Mouse (Mus musculus) CD8-positive naive resting alpha-beta T cell, adult 2 months (primary cell): Measurements from ENCODE around the gene Dstyk.

ENCODE experiments used
- DNase-seq, 2 experiments: peaks; one replicate each; pipeline ENCODE4 v3.0.0; 2022; ENCODE audit warnings: low read depth in 2 of 2, low spot score in 2 of 2

Gene Dstyk

DNA sequence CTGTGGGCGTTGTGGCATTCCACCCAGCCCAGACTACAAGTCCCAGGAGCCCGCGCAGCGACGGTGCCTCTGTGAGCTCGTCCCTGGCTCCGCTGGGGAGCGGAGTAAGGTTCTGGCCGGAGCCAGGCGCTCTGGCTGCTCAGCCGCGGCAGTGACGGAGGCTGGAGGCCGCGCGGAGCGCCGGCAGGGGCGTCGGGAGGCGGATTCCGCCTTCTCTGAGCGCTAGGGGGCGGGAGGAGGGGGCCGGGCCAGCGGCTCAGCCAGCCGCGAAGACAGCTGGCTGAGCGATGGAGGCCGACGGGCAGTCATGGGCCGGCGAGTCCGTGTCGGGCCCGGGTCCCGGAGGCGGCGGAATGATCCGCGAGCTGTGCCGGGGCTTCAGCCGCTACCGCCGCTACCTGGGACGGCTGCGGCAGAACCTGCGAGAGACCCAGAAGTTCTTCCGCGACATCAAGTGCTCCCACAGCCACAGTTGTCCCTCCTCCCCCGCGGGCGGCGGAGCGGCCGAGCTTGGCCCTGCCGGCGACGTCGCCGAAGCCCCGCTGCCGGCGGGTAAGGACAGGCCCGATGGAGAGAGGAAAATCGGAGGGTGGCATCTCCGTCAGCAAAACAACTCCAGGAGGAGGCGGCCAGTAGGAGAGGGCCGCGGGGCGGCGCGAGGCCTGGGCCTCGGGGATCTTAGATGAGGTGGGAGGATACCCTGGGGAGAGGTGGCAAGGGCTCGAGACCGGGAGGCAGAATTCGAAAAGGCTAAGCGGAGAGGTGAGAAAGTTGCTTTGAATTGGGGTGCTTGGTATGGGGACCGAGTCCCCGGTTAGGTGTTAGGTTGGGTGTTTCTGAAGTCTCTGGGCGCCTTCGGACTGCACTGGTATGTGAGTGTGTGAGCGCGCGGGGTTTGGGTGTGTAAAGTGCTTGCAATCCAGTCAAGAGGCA lies at the start of gene Dstyk:
Dstyk (plus strand) TSS at position 237 of the 933 bp plus-strand sequence.
- DNase-seq, result peak; percentile 74 to 78

DNA sequence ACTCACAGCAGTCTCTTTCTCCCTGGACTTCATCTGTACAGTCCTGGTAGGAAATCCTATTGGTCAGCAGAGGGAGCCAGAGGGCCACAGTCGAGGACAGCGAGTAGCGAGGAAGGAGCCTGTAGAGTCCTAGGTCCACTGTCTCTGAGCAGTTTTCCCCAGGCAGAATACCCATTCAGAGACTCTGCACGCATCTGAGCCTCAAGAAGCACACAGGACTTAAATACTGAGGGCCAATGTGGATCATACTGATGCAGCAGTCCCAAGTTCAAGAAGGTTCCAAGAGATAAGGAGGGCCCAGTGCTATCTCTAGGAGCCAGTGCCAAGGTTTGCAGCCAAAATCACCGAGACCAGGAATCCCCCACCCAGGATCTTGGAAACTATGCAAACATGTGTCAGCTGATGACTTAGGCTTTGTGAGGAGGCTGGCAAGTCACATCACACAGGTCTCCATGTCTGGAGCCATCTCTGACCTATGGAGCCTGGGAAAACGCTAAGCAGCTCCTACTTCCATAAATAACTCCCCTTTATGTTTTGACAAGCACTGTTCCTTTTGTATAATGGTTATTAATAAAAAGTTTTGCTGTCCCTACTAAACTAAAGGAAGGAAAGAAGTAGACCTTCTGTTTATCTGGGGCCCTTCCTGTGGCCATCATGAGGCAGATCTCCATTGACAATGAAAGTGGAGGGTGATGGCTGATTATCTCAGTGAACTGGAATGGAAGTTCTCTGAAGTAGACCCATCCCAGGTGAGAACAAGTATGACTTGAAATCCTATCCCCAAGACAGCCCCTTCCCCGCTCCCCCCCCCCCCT lies 49.5 kb upstream of the Dstyk start:
- DNase-seq, result peak; percentile 37 to 44

DNA sequence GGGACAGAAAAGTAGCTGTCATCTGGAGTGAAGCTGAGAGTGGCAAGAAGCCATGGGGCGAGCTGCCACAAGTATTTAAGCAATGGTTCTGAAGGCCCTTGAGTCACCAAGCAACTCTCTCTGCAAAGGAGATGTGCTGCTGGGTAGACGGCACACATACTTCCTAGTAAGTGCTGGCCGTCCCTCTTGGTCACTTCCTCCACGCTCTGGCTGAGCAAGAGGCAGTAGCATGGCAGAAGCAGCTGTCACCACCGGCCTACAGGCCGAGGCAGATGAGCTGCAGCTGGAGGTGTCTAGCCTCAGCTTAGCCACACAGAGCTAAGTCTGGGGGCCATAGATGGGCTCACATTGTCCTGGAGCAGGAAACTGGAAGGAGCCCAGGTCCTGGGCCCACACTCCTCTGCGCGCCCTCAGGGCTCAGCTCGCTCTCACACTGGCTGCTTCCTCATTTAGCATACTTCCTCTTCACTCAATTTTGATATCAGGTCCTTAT lies 46.6 kb upstream of the Dstyk start:
- no peak for DNase-seq

DNA sequence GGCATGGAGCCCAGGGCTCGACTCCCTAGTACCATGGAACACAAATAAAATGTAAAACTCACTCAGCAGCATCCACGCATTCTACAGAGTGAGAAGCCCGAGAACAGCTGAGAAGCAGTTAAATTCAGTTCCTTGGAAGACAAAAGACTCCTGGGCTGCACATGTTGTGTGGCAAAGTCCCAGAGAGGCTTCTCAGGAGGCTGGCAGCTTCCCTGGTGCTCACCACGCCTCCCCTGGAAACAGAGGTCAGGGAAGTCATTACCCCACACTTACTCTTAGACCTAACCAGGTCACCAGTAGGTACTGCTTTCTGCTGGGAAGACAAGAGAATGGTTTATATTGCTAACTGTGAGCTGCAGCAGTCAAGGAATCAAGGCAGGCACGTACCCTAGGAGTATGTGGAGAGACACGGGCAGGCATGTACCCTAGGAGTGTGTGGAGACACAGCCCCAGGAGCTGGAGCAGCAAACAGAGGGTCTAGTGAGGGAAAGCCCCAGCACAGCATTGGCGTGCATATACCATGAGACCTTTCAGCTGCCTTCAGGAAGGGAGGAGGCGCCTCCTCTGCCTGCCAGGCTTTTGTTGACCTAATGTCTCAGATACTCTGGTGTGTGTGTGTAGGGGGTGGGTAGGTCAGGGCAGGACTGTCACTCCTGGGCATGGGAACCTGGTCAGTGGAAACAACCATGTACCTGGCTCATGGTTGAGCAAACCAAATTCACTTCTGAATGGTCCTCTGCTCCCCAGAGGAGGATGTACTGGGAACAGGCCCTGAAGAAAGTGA lies 45.9 kb upstream of the Dstyk start:
- DNase-seq, result no peak

DNA sequence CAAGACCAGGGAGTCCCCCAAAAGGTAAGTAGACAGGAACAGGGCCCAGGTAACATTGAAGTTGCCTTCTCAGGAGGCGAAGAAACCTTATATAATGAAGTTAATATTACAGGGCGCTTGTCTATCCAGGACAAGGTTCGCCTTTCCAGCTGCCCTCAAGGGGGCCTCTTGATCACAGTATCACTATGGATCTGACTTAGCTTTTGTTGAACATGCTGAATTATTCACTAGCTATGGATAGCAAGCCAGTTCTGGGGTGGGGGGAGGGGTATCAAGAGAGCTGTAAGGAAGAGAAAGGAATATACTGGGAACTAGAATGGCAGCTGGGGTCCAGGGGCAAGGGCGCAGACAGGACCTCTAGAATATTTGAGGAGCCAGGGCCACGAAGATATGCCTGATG lies 45.0 kb upstream of the Dstyk start:
- DNase-seq, result no peak

DNA sequence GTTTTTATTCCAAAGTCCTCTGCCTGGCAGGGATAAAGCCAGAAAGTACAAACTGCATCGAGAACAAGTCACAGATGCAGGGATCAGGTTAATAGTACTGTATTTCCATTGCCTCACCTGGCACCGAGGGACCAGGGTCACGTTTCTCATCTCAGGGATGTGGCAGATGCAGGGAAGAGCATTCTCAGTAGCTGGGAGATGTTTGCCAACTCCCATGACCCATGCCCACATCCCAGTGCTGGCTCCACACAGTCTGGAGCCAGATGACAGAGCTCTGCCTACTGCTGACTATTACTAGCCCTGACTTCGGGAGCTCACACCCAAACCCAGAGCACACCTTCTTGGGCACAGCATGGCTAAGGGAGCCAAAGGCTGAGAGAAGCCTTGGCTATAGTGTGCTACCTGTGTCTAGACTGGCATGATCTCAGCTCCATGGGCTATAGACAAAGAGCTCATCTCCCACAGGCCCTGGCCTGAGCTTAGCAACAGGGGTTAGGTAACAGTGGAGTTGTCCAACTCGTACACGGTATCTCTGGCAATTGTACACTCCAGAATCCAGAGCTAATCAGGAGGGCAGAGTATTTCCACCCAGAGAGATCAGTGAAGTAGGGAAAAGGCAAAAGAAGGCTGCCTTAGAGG lies 44.3 kb upstream of the Dstyk start:
- no peak for DNase-seq

DNA sequence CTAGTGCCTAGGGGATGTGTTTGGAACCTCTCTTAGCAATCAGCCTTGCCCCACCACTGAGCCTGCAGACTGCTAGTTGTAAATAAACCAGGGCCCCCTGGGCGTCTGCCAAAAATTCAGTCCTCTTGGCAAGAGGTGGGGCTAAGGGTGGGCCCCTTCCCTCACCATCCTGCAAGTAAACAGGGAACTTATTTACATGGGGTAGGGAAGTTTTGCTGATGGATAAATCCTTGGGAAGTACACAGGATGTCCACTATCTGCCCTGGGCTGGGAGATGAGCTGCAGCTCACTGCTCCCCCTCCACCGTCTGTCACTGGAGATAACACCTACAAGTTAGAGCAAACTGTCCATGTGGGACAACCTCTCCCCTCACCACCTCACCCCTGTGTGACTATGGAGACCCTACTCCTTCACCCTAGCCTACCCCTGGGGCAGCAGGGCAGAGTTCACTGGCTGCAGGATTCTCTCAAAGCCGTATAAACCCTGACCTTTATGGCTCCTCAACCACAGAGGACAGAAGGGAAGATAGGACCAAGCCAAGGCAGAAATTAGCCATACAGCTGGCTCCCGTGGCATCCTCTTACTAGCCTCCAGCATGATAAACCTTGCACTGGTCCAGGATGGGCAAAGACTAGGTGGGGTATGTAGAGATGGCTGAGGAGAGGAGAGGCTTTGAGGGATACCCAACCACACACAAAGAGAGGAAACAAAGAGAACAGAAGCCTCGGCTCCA lies 43.0 kb upstream of the Dstyk start:
- no peak for DNase-seq

DNA sequence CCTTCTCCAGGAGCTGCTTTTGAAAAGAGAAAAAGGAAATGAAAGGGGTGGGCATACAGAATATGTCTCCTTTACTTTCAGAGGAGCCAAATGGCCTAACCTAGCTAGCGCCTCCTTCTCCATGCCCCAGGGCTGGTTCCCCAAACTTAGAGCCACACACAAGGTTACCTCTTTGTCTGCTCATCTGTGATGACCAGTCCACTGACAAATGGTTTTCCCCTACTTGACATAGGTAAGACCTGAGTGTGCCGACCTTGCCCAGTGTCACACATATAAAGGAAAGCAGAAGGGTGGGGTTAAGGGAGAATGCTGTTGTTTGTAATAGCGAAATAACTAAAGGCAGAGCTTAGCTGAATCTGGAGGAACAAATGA lies 42.5 kb upstream of the Dstyk start:
- no peak for DNase-seq

DNA sequence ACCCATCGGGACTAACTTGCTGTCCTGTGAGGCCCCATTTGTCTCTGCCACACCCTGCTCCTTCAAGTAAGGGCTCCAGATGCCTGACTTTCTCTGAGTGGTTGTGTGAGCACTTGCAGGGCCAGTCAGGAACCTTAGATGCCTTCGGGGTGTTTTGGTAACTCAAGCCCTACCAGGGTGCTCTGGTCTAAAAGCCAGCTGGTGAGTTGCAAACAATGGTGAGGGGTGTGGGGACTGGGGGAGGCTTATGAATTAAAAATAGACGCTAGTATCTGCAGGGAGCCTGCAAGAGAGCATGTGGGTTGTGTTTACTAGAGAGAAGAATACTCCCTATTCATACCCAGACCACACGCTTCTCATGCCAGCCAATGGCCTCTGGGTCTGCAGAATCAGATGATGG lies 42.1 kb upstream of the Dstyk start:
- no peak for DNase-seq

DNA sequence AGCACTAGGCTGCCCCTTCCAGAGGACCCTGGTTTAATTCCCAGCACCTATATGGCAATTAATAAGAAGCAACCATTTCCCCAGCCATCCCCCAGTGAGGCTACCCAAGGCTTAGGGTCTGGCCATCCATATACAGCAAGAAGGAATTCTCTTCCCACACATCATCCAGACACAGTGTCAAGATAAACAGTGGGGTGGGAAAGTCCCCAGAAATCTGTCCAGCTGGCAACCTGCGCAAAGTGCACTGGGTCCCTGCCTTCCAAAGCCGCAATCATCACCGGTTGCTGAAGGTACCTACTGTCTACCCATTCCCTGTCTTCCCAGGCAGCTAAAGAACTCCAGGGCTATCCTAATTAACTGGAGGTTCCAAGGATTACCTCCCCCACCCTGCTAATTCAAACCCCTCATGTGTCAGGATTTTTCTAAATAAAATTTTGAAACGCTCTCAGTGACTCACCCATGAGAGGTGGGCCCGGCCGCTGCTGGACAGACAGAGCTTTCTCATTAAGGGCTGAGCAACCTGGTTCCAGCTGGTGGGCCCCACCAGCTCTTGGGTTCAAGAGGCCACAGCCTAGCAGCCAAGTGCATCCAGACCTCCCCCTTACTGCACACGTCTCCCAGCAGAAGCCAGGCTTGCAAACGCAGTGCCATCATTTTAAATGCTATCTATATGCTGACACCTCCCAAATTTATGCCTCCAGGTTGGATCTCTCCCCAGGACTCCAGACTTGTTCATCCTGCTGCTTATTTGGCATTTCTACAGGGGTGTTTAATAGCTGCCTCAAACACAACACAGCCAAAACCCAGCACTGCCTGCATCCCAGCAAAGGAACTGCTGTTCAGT lies 40.9 kb upstream of the Dstyk start:
- no peak for DNase-seq

DNA sequence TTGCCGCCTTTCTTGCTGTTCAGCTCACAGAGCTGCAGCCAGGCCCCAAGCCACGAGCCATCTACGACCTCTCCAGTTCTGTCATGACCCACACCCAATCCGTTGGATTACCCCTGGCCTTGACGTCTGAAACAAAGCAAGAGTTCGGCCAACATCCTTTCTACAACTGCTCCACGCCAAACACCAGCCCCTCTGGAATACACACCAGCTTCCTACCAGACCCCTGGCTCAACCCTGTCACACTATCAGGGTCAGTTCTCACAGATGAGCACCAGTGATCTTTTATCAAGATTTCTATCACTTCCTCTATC lies 40.3 kb upstream of the Dstyk start:
- DNase-seq, result no peak

DNA sequence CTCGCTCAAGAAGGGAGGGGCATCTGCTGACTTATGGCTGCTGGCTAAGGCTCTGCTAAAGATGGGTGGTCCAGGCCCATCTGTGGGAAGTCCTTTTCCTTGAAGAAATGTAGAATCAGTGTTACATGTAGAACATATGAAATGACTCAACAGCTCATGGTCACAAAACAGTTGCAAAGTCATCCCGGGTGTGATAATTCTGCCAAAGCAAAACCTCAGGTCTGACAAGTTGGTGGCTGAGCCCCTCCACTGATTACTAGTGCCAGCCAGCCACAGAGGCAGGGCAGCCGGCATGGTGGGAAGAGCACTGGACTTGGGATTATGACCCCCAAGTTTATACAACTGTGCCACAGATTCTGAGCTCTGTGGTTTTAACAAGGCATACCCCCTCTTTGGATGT lies 39.5 kb upstream of the Dstyk start:
- no peak for DNase-seq

DNA sequence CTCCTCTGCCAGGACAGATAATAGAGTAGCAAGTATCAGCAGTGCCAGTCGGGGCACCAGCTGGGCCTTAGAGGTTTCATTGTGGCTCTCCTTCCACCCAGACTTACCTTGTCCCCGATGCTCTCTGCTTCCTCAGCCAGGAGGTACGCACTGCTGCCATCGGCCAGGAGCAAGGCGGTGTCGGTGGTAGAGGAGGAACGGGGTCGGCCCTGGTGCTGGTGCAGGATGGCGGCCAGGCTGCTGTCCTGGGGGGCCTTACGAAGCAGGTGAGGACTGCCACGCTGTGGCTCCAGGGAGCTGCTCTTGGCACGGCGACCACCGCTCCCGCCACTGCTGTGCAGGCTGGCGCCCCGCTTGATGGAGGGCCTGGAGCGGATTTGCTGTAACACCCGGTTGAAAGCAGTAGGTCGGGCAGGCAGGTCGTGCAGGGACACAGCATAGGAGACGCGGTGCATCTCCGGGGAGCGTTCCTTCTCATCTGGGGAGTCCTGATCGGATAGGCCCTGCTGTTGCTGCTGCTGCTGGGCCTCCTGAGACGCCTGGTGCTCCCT lies 36.7 kb upstream of the Dstyk start:
- DNase-seq, result no peak

DNA sequence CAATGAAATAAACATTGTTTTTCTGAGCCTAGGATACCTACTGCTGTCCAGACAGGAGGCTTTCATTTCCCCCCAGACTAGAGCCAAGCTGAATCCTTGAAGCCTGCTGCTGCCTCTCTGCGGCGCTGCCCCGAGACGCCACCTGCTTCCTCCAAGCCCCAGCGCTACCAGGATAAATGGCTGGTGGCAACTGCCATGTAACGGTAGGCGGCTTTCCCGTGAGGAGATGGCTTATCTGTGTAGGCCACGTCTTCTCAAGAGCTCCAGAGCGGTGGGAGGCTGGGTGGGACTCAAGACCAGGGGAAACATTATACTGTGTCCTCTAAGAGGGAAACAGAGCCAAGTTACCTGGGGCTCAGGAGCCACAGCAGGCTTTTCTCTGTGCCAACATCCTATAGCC lies 35.4 kb upstream of the Dstyk start:
- DNase-seq, result no peak

DNA sequence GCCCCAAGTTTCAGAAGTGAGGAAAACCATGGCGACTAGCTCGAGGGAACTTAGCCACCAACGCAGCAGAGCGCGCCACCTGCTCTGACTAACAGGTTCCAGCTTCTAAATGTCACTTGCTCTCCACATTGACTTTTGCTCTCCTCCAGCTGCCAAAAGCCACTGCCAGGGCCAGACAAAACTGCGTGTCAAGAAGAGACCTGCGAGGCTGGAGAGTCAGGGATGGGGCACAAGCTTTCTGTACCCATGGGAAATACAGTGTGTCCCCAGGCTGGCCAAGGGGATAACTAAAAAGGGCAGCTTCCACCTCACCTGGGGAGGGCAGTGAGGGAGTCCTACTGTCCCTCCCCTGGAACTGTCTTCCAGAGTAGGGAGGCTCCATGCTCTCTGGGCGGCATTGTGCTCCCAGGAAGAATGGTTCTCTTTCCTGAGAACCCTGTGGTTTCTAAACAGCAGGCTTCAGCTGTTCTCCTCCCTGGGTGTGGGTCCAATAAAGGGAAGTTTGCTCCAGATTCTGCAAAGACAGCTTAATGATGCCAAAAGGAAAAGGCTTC lies 33.3 kb upstream of the Dstyk start:
- DNase-seq, result no peak

DNA sequence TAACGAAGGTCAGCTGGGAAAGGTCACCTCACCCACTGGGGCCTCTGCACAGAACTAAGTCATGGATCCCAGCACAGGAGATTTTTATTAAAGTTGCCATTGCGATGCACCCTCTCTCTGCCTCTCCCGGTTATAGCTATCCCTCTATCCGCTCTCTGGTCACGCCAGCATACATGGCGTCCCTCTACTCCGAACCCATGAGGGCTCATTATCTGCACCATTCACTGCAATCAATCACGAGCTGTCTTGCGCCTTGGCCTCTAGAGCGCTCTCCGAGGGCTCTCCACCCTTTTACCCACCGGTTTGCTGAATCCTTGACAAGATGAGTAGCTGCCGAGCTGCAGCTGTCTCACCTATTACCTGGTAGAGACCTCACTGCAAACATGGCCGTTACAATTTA lies 32.1 kb upstream of the Dstyk start:
- DNase-seq, result no peak

DNA sequence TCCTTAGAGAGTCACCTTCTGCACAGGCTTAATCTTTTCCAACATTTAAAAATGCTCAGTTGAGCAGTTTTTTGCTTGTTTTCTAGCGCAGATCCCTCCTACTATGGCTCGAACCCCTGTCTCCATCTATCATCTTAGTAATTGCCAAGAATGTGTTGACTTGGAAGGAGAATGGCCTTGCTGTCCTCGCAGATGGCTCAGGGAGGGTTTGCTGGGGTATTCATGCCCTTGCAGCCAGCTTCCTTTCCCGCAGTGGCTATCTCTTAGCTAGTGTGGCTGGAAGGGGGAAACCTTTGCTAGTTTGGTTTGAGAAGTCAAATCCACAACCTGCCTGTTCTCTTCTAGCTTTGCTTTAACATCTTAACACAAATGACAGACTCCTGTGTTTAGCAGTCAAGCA lies 31.6 kb upstream of the Dstyk start:
- DNase-seq, result no peak

DNA sequence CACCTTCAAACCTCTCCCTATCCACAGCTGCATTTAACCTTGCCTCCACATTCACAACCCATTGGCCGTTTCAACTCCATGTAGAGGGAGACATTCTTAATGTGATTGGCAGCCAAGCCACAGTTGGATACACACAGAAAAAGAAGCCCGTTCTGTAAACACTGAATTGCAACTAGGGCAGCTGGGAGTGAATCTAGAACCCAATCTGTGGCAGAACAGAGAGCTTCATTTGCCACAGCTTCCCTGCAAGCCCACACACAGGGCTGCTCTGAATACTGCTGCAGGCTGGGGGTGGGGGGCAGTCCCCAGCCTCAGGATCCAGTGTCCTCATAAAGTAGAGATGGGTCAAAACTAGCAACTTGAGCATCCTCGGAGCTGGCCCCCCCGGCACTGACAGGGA lies 31.1 kb upstream of the Dstyk start:
- no peak for DNase-seq

DNA sequence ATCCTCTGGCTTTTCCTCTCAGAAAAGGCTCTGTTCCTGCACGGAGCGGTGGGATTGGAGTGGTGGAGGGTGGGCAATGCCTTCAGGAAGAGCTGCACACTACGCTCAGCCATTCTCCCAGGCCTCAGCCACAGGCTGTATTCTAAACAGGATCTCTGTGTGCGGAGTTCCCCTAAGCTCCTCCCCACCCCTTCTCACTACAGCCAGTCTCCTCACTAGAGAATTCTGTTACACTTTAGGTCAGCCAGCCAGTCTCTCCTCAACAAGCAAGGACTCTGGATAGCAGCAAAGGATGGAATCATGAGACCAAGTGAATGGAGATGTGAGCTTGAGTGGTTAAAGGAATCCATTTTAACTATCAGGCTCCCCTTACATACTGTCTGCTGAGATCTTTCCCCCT lies 29.4 kb upstream of the Dstyk start:
- no peak for DNase-seq
